Mouse (Mus musculus) hindbrain, embryonic 13.5 days (tissue): Measurements from ENCODE around the gene Rarb. TPM values are rescaled to one million over a fixed set of nuclear protein-coding genes. Genes with fewer than 3 reads are reported as not detected.

Experiments used
- ATAC-seq: fragments of 200-750 bp; cut with Nextera tagmentation; 2 replicates; pipeline ENCODE4 v1.8.0; 2017; ENCODE audit warnings: moderate TSS enrichment; ENCODE audit not compliant: low FRiP score
- H3K27ac ChIP-seq: fragments of 300-500 bp; sonication (generic); 2 replicates; pipeline ENCODE4 v1.5.1; 2015; ENCODE audit warnings: inconsistent platforms, mild to moderate bottlenecking, moderate library complexity
- H3K27me3 ChIP-seq: fragments of 300-500 bp; sonication (generic); 2 replicates; pipeline ENCODE4 v1.6.1; 2015; ENCODE audit warnings: mild to moderate bottlenecking, inconsistent platforms
- H3K36me3 ChIP-seq: fragments of 300-500 bp; sonication (generic); 2 replicates; pipeline ENCODE4 v1.6.1; 2015; ENCODE audit warnings: mild to moderate bottlenecking, inconsistent platforms
- H3K4me1 ChIP-seq: fragments of 300-500 bp; sonication (generic); replicated peaks from 2 replicates; pipeline ENCODE4 v1.6.1; 2015; ENCODE audit warnings: inconsistent platforms
- H3K4me2 ChIP-seq: fragments of 300-500 bp; sonication (generic); 2 replicates; pipeline ENCODE4 v1.6.1; 2015; ENCODE audit warnings: inconsistent platforms, mild to moderate bottlenecking, moderate library complexity
- H3K4me3 ChIP-seq: fragments of 300-500 bp; sonication (generic); 2 replicates; pipeline ENCODE4 v1.5.1; 2015; ENCODE audit warnings: mild to moderate bottlenecking, inconsistent platforms
- H3K9ac ChIP-seq: fragments of 300-500 bp; sonication (generic); 2 replicates; pipeline ENCODE4 v1.6.1; 2015; ENCODE audit warnings: mild to moderate bottlenecking, inconsistent platforms
- H3K9me3 ChIP-seq: fragments of 300-500 bp; sonication (generic); 2 replicates; pipeline ENCODE4 v1.6.1; 2016; ENCODE audit warnings: inconsistent platforms
- WGBS: fragments of 180-500 bp; shearing (Covaris S2); methylation state at CpG from one replicate; pipeline ENCODE4 v1.1.7; 2015; 5-methylcytosine and 5-hydroxymethylcytosine counted together
- polyA plus RNA-seq: library from polyadenylated mRNA; unstranded; fragments of >200 nt; fragmentation: Nextera tagmentation; extraction: Ambion mirVana; gene quantifications from 2 replicates; pipeline ENCODE4 v1.2.1, GENCODE M21; 2015

Gene Rarb
- polyA plus RNA-seq: 18.8 and 24.2 TPM in 2 replicates

DNA sequence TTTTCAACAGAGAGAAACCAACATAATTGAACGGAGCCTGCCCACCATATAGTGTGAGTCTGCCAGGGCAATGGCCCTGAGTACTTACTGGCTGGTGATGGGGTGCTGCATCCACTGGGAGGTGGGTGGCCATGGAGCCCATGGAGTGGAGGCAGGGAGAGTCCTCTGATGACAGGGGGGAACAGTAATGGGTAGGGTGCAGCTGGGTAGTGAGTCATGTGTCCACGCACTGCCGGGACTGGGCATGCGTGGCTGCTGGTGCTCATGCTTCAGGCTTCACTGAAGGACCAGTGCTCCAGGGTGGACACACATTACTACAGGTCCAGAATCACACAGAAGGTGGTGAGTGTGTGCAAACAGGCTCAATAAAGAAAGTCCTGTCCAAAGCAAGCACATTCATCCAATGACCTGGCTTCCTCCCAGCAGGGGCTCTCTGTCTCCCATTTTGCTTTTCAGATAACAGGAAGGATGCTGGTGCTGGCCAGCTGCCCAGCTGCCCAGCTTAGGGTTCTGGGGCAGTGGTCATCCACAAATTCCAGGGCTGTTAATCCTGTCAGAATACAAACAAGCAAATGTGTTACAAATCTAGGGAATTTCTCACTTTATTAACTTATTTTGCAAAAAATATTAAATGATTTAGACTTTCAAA is at the start of gene Rarb:
Gene Rarb, minus strand, starts transcription at position 555 of the 649 bp plus-strand sequence.
- ATAC-seq: no peak
- Histone ChIP-seq H3K4me2 (no peak within 1 kb of the TSS), H3K9ac (no peak within 1 kb of the TSS), H3K9me3 (no peaks in the 10 kb centered on the region), H3K4me1 (peaks cover 18% of the 10 kb centered on the region), H3K27ac (no peak within 1 kb of the TSS), H3K27me3 (no peaks in the 10 kb centered on the region), H3K36me3 (no peaks in the 10 kb centered on the region), H3K4me3 (no peak within 1 kb of the TSS)
- WGBS: 92% methylated on average over 4 of the region's 4 CpGs

DNA sequence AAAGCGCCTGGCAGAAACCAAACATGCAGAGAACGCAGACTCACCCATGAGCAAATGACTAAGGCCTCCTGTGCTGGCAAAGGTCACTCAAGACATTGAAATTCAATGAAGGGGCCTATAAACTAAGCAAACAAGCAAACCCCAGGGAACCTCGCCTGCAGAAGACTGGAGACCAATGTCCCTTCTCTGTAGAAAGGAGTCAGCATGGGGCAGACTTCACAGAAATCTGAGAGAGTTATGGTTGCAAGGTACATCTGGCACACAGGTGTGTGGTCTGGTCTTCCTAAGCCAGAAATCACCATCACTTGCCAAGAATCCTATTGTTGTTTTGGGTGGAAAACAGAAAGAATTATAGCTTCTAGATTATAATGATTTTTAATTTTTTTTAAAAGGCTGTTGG is 23.1 kb upstream of the Rarb start:
- WGBS: 31% methylated on average over 3 of the region's 3 CpGs
- no peak for ATAC-seq
- H3K9ac ChIP-seq: no peak overlapping the region
- no peaks in the 10 kb centered on the region for H3K36me3 ChIP-seq
- H3K4me2 ChIP-seq: no peak overlapping the region
- H3K9me3 ChIP-seq: no peaks in the 10 kb centered on the region
- H3K27ac ChIP-seq: no peak overlapping the region
- H3K4me1 ChIP-seq: peaks cover 12% of the 10 kb centered on the region
- H3K27me3 ChIP-seq: no peaks in the 10 kb centered on the region
- H3K4me3 ChIP-seq: no peak overlapping the region

DNA sequence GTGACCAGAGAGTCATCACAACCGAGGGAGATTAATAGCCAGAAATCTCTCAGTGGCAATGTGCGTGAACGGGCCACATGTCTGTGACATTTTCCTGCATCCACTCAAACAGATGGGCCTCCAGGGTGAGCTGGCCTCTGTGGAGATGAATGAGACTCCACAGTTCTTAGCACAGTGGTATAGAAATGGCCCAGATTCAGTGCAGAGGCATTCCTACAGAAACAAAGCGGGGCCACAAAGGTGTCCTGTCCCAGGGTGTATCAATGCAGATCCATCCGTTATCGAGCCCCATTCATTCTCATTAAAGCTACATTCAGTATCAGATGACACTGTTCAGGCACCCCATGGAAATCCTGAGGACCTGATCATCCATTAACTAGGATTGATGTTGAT is 22.6 kb upstream of the Rarb start:
- ATAC-seq: peak; percentile 73

DNA sequence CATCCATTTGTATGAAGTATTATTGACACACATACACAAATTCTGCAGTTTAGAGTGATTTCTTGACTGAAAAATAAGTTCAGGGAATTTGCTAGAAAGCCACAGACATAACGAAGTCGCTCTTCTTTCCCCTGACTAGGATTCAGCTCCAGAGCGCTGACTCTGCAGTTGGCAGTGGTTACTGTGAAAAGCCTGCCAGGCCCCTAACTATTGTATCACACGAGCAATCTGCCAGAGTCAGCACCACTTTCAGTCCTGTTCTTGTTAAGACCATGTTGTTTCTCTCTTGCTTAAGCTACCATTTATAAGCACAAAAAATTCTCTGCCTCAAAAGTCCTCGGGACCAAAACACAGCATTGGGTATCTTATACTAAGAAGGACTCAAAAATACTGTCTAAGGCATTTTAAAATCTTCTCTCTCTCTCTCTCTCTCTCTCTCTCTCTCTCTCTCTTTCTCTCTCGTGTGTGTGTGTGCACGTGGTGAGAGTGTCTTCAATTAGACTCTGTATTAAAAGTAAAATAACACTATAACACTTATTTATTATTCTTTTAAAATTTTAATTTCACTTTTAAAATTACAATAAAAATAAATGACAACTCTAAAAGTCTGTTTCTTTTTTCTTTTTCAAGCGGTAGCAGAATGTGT is 22.1 kb upstream of the Rarb start:
- Histone ChIP-seq H3K4me3 (no peak overlapping the region), H3K27ac (no peak overlapping the region), H3K4me1 (peaks cover 12% of the 10 kb centered on the region), H3K4me2 (no peak overlapping the region), H3K27me3 (no peaks in the 10 kb centered on the region), H3K9ac (no peak overlapping the region), H3K36me3 (no peaks in the 10 kb centered on the region), H3K9me3 (no peaks in the 10 kb centered on the region)
- 32% methylated on average over 8 of the region's 8 CpGs for WGBS
- peak; percentile 81 for ATAC-seq

More for the DNA sequence above, 22.6 kb upstream of the Rarb start:
- Histone ChIP-seq H3K9me3 (no peaks in the 10 kb centered on the region), H3K4me2 (no peak overlapping the region), H3K4me1 (peaks cover 12% of the 10 kb centered on the region), H3K9ac (no peak overlapping the region), H3K36me3 (no peaks in the 10 kb centered on the region), H3K27ac (peak overlapping the region; percentile 52; the same call in 1 of the 2 replicates), H3K4me3 (no peak overlapping the region), H3K27me3 (no peaks in the 10 kb centered on the region)
- 24% methylated on average over 6 of the region's 6 CpGs for WGBS

DNA sequence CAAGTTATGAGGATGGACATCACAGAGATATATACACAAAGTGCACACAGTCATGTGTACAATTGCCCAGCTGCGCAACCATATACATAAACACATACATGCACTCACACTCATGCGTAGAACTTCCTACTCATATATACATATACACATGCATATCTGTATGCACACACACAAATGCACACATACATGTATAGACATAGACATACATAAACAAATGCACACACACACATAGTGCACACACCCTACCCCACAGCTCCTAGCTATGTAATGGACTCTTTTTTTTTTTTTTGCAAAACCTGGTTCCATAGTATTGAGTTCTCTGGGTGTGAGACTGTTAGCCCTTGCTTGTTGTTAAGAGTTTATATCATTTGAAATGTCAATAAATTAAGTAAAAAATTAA is 21.2 kb upstream of the Rarb start:
- no peaks in the 10 kb centered on the region for H3K36me3 ChIP-seq
- H3K9ac ChIP-seq: no peak overlapping the region
- H3K27me3 ChIP-seq: no peaks in the 10 kb centered on the region
- H3K9me3 ChIP-seq: no peaks in the 10 kb centered on the region
- no peak overlapping the region for H3K4me3 ChIP-seq
- H3K4me2 ChIP-seq: no peak overlapping the region
- ATAC-seq: 0 out of 2 replicates have a peak, but pooled peaks have one; percentile 50
- no peak overlapping the region for H3K27ac ChIP-seq
- 99% methylated on average over 2 of the region's 2 CpGs for WGBS
- peaks cover 12% of the 10 kb centered on the region for H3K4me1 ChIP-seq

DNA sequence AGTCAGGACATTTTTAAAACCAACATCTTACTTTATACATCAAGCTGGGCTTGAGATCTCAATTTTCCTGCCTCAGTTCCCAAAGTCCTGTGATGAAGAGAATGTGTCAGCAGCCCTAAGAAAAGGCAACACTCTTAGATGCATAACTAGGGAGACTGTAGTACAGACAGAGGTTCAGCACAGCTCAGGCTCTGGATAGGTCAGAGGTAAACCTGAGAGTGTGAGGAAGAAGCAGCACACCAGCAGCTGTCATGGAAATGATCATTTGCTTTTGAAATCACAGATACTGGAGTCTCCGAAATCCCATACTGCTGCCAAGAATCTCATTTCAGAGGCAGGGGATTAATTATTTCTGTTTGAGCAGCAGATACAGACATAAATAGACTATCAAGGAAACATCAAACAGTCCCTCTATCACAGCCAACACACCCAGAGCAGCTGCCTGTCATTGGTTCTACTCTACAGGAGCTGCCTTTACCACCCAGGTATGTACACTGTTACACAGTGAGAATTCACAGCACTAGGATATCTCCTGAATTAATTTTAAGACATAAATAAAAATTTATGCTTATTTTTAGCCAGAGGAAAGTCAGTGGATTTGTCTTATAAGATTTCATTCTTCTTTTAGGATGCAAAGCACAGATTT is 3.7 kb downstream of the Rarb start:
- no peaks in the 10 kb centered on the region for H3K4me1 ChIP-seq
- H3K9me3 ChIP-seq: no peaks in the 10 kb centered on the region
- H3K4me2 ChIP-seq: no peak overlapping the region
- no peak for ATAC-seq
- no peak overlapping the region for H3K9ac ChIP-seq
- H3K27me3 ChIP-seq: no peaks in the 10 kb centered on the region
- H3K4me3 ChIP-seq: no peak overlapping the region
- no peak overlapping the region for H3K27ac ChIP-seq
- H3K36me3 ChIP-seq: no peaks in the 10 kb centered on the region
- 87% methylated on average over 1 of the region's 1 CpGs for WGBS

DNA sequence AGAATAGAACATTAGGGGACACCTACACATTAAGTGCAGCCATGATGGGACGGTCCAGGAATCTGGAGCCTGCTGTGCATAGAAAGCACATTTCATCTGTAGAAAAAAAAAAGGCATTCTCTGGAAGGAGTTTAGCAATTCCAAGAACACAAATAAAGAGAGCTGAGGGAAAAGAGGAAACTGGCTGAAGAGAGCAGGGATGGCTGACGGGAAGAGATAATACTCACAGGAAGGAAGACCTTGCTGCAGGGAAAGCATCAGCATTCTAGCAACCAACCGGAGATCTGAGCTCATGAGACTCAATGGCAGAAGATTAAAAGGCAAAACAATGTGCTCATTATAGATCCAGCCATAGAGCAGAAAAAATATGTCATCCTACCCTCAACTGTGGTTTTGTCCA is 12.8 kb downstream of the Rarb start:
- H3K4me2 ChIP-seq: no peak overlapping the region
- H3K4me1 ChIP-seq: no peaks in the 10 kb centered on the region
- no peaks in the 10 kb centered on the region for H3K27me3 ChIP-seq
- no peaks in the 10 kb centered on the region for H3K9me3 ChIP-seq
- H3K9ac ChIP-seq: no peak overlapping the region
- H3K4me3 ChIP-seq: no peak overlapping the region
- no peak overlapping the region for H3K27ac ChIP-seq
- WGBS: 83% methylated on average over 3 of the region's 3 CpGs
- H3K36me3 ChIP-seq: no peaks in the 10 kb centered on the region
- ATAC-seq: no peak

DNA sequence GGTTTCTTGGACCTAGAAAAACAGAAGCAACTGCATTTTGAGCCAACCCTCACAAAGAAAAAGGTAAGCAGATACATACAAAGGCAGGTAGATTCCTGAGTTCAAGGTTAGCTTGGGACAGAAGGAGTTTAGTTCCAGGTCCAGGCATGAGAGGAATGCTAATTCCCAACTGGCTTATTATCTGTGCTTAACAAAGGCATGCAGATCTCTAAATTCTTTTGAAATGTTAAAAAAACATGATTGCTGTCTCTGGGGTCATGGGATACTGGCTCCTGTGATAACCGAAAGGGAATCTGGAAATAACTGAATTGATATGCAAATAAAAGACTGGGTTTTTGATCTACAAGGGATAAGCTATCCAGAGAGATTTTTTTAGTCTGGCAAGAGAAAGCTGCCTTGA is 28.8 kb downstream of the Rarb start:
- no peak for ATAC-seq
- Histone ChIP-seq H3K36me3 (no peaks in the 10 kb centered on the region), H3K27ac (no peak overlapping the region), H3K4me3 (no peak overlapping the region), H3K27me3 (no peaks in the 10 kb centered on the region), H3K4me2 (no peak overlapping the region), H3K9me3 (no peaks in the 10 kb centered on the region), H3K9ac (no peak overlapping the region), H3K4me1 (no peaks in the 10 kb centered on the region)
- WGBS: 75% methylated on average over 1 of the region's 1 CpGs

DNA sequence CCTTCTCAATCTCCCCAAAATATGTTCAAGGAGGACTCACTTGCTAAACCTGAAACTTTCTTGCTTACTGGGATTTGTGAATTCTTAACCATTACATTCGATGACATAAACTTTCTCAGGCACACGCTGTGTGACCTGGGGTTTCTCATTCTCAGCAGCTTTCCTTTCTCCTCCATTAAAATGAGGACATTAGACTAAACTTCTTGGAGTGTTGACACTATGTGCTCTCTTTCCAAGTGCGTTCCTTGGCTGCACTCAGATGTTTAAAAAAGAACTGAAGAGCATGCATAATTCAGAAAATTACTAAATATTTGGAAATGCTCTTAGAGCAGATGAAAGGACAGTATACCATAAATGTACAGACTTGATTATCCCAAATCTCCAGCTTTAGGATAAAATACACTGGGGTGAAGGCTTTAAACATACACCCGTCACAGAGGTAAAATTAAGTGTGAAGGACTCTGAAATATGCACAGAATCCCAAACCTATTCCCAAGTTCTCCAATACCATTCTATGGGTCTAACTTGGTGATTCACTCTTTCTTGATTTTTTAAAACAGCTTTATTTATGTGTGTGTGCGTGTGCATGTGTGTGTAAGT is 36.9 kb downstream of the Rarb start:
- Histone ChIP-seq H3K4me2 (no peak overlapping the region), H3K4me3 (no peak overlapping the region), H3K9me3 (no peaks in the 10 kb centered on the region), H3K36me3 (no peaks in the 10 kb centered on the region), H3K27ac (no peak overlapping the region), H3K4me1 (no peaks in the 10 kb centered on the region), H3K27me3 (no peaks in the 10 kb centered on the region), H3K9ac (no peak overlapping the region)
- 91% methylated on average over 5 of the region's 5 CpGs for WGBS
- no peak for ATAC-seq

DNA sequence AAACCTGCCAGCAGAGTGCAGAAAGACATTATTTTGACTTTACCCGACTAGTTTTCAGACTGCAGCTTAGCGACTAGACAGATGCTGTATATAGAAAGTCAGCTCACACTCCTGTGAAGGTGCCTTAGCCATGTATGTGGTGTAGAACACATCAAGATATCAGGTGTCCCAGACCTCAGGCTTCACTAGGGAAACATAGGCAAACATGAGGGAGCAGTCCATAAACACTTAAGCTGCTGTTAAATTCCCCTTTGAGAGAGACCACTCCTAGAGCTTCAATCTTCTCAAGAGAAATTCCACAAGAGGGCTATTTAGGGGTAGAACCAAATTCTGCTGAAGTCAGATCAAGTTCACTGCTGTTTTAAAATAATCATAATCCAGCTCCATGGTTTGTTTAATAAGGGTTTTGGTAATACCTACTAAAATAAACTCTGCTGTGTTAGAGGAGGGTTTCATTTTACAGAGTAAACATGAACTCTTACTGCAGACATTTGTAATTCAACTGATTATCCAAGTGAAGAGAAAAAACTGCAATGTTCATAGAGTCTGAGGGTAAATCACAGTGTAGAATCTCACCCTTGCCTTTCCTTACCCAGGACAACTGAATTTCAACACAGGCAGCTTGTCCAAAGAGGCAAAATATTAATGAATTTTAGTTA is 42.1 kb downstream of the Rarb start:
- 78% methylated on average over 2 of the region's 2 CpGs for whole genome bisulfite sequencing

DNA sequence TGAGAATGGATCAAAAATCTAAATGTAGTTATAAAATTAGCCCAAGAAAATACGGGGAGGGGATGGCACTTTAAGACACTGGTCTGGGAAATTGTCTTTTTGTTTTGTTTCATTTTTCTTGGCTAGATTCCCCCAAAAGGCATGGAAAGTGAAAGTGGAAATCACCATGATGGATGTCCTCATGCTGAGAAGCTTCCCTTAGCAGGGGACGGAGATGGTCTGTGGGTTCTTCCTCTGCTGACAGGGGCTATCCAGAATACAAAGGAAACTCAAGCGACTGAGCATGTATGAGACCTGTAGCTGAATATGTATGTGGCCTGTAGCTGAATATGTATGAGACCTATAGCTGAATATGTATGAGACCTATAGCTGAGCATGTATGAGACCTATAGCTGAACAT is 46.0 kb downstream of the Rarb start:
- ATAC-seq: no peak
- 61% methylated on average over 3 of the region's 3 CpGs for WGBS
- no peaks in the 10 kb centered on the region for H3K36me3 ChIP-seq
- no peak overlapping the region for H3K4me3 ChIP-seq
- no peaks in the 10 kb centered on the region for H3K9me3 ChIP-seq
- H3K27ac ChIP-seq: no peak overlapping the region
- H3K4me2 ChIP-seq: no peak overlapping the region
- H3K27me3 ChIP-seq: no peaks in the 10 kb centered on the region
- H3K9ac ChIP-seq: no peak overlapping the region
- no peaks in the 10 kb centered on the region for H3K4me1 ChIP-seq

More for the DNA sequence above, 42.1 kb downstream of the Rarb start:
- no peak for ATAC-seq
- H3K27me3 ChIP-seq: no peaks in the 10 kb centered on the region
- no peak overlapping the region for H3K4me2 ChIP-seq
- no peak overlapping the region for H3K4me3 ChIP-seq
- H3K36me3 ChIP-seq: no peaks in the 10 kb centered on the region
- no peaks in the 10 kb centered on the region for H3K9me3 ChIP-seq
- H3K9ac ChIP-seq: no peak overlapping the region
- no peaks in the 10 kb centered on the region for H3K4me1 ChIP-seq
- no peak overlapping the region for H3K27ac ChIP-seq

DNA sequence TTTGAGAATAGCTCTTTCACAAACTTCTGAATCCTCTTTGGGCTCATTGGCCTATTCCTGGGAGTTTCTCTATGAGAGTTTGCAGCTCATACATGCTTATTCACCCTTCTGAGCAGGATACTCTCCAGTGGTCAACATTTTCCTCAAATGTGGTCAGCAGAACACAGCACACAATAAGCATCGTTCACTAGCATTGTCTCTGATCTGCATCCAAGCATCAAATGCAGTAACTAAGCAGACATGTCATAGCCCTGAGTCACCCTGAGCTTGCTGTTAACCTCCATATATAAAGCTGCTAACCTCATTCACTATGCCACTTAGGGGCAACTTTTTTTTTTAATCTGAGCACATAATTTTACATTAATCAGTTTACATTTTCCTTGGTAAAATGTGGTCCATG is 53.1 kb downstream of the Rarb start:
- Histone ChIP-seq H3K27me3 (no peaks in the 10 kb centered on the region), H3K9ac (no peak overlapping the region), H3K27ac (no peak overlapping the region), H3K36me3 (no peaks in the 10 kb centered on the region), H3K4me2 (no peak overlapping the region), H3K9me3 (no peaks in the 10 kb centered on the region), H3K4me3 (no peak overlapping the region), H3K4me1 (no peaks in the 10 kb centered on the region)
- 74% methylated on average over 1 of the region's 1 CpGs for WGBS
- ATAC-seq: no peak
